8 mouse cellular contexts compared by ENCODE assay signal in genomic region chrX:20162322-20162711, GRCm38 (mm10).
DNase-seq lines count a peak whose midpoint lies in the region; ATAC-seq and TF ChIP-seq lines count a peak whose summit lies in the region.

No protein-coding gene starts in this region.

- ATAC-seq in forebrain, embryonic 12.5 days (ENCODE audit: low FRiP score): peak; percentile 53; the same call in 1 of the 2 replicates
- peak; percentile 41; the same call in 1 of the 2 replicates for ATAC-seq in intestine, postnatal 0 days
- ATAC-seq in monocyte, adult 5-6 weeks (replicated peaks; ENCODE audit: insufficient number of reproducible peaks, low FRiP score, low TSS enrichment, poor library complexity, severe bottlenecking): no peak

- DNase-seq in spleen, adult 2 months (ENCODE audit: low read depth in 1 of 2, low spot score in 2 of 2): peak in 1 of 2 experiments; percentile 3
- DNase-seq in spleen, postnatal 4 days (ENCODE audit: low spot score in 2 of 2): no peak
- peak; percentile 47 for DNase-seq in lung, adult 2 months
- peak; percentile 52 for DNase-seq in retina, postnatal 1 day

- H3K36me3 ChIP-seq in spleen, adult 2 months (ENCODE audit: control insufficient read depth, insufficient read depth, low read length): peaks cover 2% of the 10 kb centered on the region
- H3K36me3 ChIP-seq in forebrain, embryonic 12.5 days (replicated peaks): no peaks in the 10 kb centered on the region
- no peaks in the 10 kb centered on the region for H3K36me3 ChIP-seq in intestine, postnatal 0 days (ENCODE audit: control insufficient read depth, insufficient read depth)

- H3K4me1 ChIP-seq in spleen, adult 2 months (ENCODE audit: control insufficient read depth, insufficient read depth, insufficient read length): no peaks in the 10 kb centered on the region; the same call in 1 of the 2 replicates
- no peaks in the 10 kb centered on the region for H3K4me1 ChIP-seq in bone marrow, adult 2 months (ENCODE audit: control insufficient read depth, insufficient read depth, low read length)
- no peaks in the 10 kb centered on the region for H3K4me1 ChIP-seq in forebrain, embryonic 12.5 days
- H3K4me1 ChIP-seq in intestine, postnatal 0 days (replicated peaks; ENCODE audit: control insufficient read depth, insufficient read depth, low read length): no peaks in the 10 kb centered on the region
- no peaks in the 10 kb centered on the region for H3K4me1 ChIP-seq in lung, adult 2 months (ENCODE audit: control insufficient read depth, insufficient read depth, low read length)

- TF ChIP-seq CTCF in spleen, adult 2 months (IDR thresholded peaks at IDR 0.05; ENCODE audit: extremely low read depth, insufficient read depth, insufficient read length, insufficient replicate concordance): peak; percentile 16; the same call in 1 of the 2 replicates
- peak; percentile 23; the same call in 1 of the 2 replicates for TF ChIP-seq CTCF in bone marrow, adult 2 months (IDR thresholded peaks at IDR 0.05; ENCODE audit: control insufficient read depth, insufficient read depth, low read length)
- peak; percentile 81 for TF ChIP-seq CTCF in intestine, postnatal 0 days (IDR thresholded peaks at IDR 0.05; ENCODE audit: low read depth)
- peak; percentile 56; the same call in 1 of the 2 replicates for TF ChIP-seq CTCF in lung, adult 2 months (IDR thresholded peaks at IDR 0.05; ENCODE audit: insufficient read depth, low read length)

- H3K27ac ChIP-seq in spleen, adult 2 months (ENCODE audit: insufficient read depth, low read length): no peak overlapping the region
- no peak overlapping the region for H3K27ac ChIP-seq in bone marrow, adult 2 months (ENCODE audit: control insufficient read depth, insufficient read depth, low read depth, low read length, poor library complexity)
- H3K27ac ChIP-seq in forebrain, embryonic 12.5 days: no peak overlapping the region
- H3K27ac ChIP-seq in intestine, postnatal 0 days (ENCODE audit: low read depth, low read length): no peak overlapping the region

- no peak for TF ChIP-seq POLR2A in spleen, adult 2 months (IDR thresholded peaks at IDR 0.05; ENCODE audit: low read depth, low read length)
- no peak for TF ChIP-seq POLR2A in bone marrow, adult 2 months (IDR thresholded peaks at IDR 0.05; ENCODE audit: borderline replicate concordance, control insufficient read depth, low read depth, low read length)
- no peak for TF ChIP-seq POLR2A in lung, adult 2 months (IDR thresholded peaks at IDR 0.05; ENCODE audit: borderline replicate concordance, extremely low read depth, low read depth, low read length)

- H3K9ac ChIP-seq in forebrain, embryonic 12.5 days: no peak overlapping the region
- no peak overlapping the region for H3K9ac ChIP-seq in intestine, postnatal 0 days (ENCODE audit: low read depth, low read length)

- no peaks in the 10 kb centered on the region for H3K9me3 ChIP-seq in forebrain, embryonic 12.5 days
- no peaks in the 10 kb centered on the region for H3K9me3 ChIP-seq in intestine, postnatal 0 days (ENCODE audit: control insufficient read depth)

- H3K4me2 ChIP-seq in forebrain, embryonic 12.5 days: no peak overlapping the region
- no peak overlapping the region for H3K4me2 ChIP-seq in intestine, postnatal 0 days (replicated peaks; ENCODE audit: low read depth)

- no peak overlapping the region for H3K4me3 ChIP-seq in spleen, adult 2 months (ENCODE audit: extremely low read depth, insufficient read depth, insufficient read length)
- H3K4me3 ChIP-seq in bone marrow, adult 2 months (replicated peaks; ENCODE audit: control insufficient read depth, low read depth, low read length): no peak overlapping the region
- H3K4me3 ChIP-seq in forebrain, embryonic 12.5 days (replicated peaks): no peak overlapping the region
- H3K4me3 ChIP-seq in intestine, postnatal 0 days (ENCODE audit: low read depth, low read length): no peak overlapping the region
- no peak overlapping the region for H3K4me3 ChIP-seq in lung, adult 2 months (replicated peaks; ENCODE audit: extremely low read depth, low read depth, low read length)

- H3K27me3 ChIP-seq in spleen, adult 2 months (ENCODE audit: control insufficient read depth, insufficient read depth, low read length): no peaks in the 10 kb centered on the region
- H3K27me3 ChIP-seq in forebrain, embryonic 12.5 days: no peaks in the 10 kb centered on the region
- no peaks in the 10 kb centered on the region for H3K27me3 ChIP-seq in intestine, postnatal 0 days (replicated peaks; ENCODE audit: control insufficient read depth, insufficient read depth, low read length)

- WGBS in spleen, adult 2 months: 56% methylated on average over 4 of the region's 4 CpGs
- 32% methylated on average over 4 of the region's 4 CpGs for WGBS in bone marrow, adult 2 months
- WGBS in forebrain, embryonic 12.5 days: 17% methylated on average over 4 of the region's 4 CpGs
- WGBS in intestine, postnatal 0 days: 21% methylated on average over 4 of the region's 4 CpGs
- WGBS in lung, adult 2 months: 20% methylated on average over 4 of the region's 4 CpGs

Comparison
In these comparisons a context has a peak if more than half of its experiments do, and no peak if none do; other contexts are left out.
1. DNase-seq: peak in lung, adult 2 months (single experiment) and retina, postnatal 1 day (single experiment); none in spleen, postnatal 4 days (0 of 2).
2. CTCF ChIP-seq: peak in every context shown above with its lines; median percentile 81 in intestine, postnatal 0 days; 56 in lung, adult 2 months; 23 in bone marrow, adult 2 months; 16 in spleen, adult 2 months.